ENCODE assay signal across 29 mouse cellular contexts in the genomic region with DNA sequence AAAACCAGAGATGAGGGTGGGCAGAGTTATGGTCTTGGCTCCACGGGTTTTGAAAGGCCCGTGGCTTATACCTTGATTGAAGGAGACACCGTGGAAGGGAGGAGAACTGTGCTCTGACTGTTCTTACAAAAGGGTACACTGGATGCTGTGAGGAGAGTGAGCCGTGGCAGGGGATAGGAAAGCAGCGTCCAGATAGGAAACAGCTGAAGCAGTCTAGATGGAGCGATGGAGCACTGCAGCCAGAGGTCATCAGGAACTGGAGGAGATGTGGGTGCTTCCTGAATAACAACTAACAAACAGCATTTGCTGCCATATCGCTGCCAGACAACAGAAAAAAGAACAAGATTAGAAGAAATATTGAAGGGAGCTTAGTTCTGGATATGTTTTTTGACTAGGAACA.
A peak's percentile ranks its signal among the peaks of the same experiment; 100 is the strongest.
DNase-seq lines count a peak whose midpoint lies in the region; ATAC-seq and TF ChIP-seq lines count a peak whose summit lies in the region.
"Had no signal": no experiment of that assay in that cellular context is flagged by ENCODE, and none has a peak within 500 bp of the region (broad histone marks: within the 10 kb centered on the region; RNA-seq: fewer than 3 reads in every experiment).

No protein-coding gene starts in this region.

- peak; percentile 13 for DNase-seq in kidney, adult 9 months
- peak; percentile 5 to 55 for DNase-seq in kidney, postnatal 25 days
- no peak for DNase-seq in gastrocnemius, adult 2 months
- DNase-seq: adrenal gland, adult 2 months; adrenal gland, postnatal 14 days; cerebellum, adult 11 months; cerebellum, adult 2 months; cerebellum, adult 9-11 months; cerebellum, postnatal 25 days; embryo, embryonic 11 days; gastrocnemius, postnatal 10 days; gastrocnemius, postnatal 36 days; heart, postnatal 10 days; heart, postnatal 36 days had no signal

- WGBS in kidney, embryonic 14.5 days = 77% methylated on average over 7 of the region's 7 CpGs
- WGBS in kidney, embryonic 16.5 days = 73% methylated on average over 7 of the region's 7 CpGs

- no peaks in the 10 kb centered on the region for H3K4me1 ChIP-seq in kidney, embryonic 14.5 days (ENCODE audit: control insufficient read depth, insufficient read depth, low read length)
- H3K4me1 ChIP-seq in kidney, embryonic 16.5 days (ENCODE audit: insufficient read depth, low read length) = peaks cover 4% of the 10 kb centered on the region; the same call in 1 of the 2 replicates
- H3K4me1 ChIP-seq: forebrain, embryonic 12.5 days; forebrain, embryonic 15.5 days; hindbrain, embryonic 13.5 days had no signal

- intact Hi-C loops in gastrocnemius, adult 2 months (cut with DNase I) = no loop called here

- H3K27me3 ChIP-seq in kidney, embryonic 14.5 days (ENCODE audit: control insufficient read depth, insufficient read depth, low read length) = no peaks in the 10 kb centered on the region
- H3K27me3 ChIP-seq in kidney, embryonic 16.5 days (ENCODE audit: insufficient read depth, low read length) = no peaks in the 10 kb centered on the region
- H3K27me3 ChIP-seq: embryonic facial prominence, embryonic 13.5 days; forebrain, embryonic 12.5 days; forebrain, embryonic 15.5 days; heart, embryonic 12.5 days; heart, embryonic 15.5 days; hindbrain, embryonic 13.5 days had no signal

- no peaks in the 10 kb centered on the region for H3K36me3 ChIP-seq in kidney, embryonic 14.5 days (ENCODE audit: control insufficient read depth, insufficient read depth, low read length)
- no peaks in the 10 kb centered on the region for H3K36me3 ChIP-seq in kidney, embryonic 16.5 days (ENCODE audit: insufficient read depth, low read length)
- H3K36me3 ChIP-seq: embryonic facial prominence, embryonic 10.5 days; embryonic facial prominence, embryonic 13.5 days; forebrain, embryonic 12.5 days; forebrain, embryonic 15.5 days; heart, embryonic 12.5 days; heart, embryonic 15.5 days; hindbrain, embryonic 10.5 days; hindbrain, embryonic 13.5 days had no signal

- no peak overlapping the region for H3K4me2 ChIP-seq in kidney, embryonic 14.5 days (replicated peaks; ENCODE audit: low read depth, low read length)
- H3K4me2 ChIP-seq in kidney, embryonic 16.5 days (replicated peaks; ENCODE audit: low read depth, low read length) = no peak overlapping the region
- H3K4me2 ChIP-seq: embryonic facial prominence, embryonic 13.5 days; forebrain, embryonic 12.5 days; forebrain, embryonic 15.5 days; heart, embryonic 12.5 days; heart, embryonic 15.5 days; hindbrain, embryonic 13.5 days had no signal

- no peak for ATAC-seq in kidney, embryonic 14.5 days (ENCODE audit: low FRiP score, low TSS enrichment)
- ATAC-seq in kidney, embryonic 16.5 days (ENCODE audit: low FRiP score, low TSS enrichment) = no peak
- peak; percentile 36; the same call in 1 of the 2 replicates for ATAC-seq in common myeloid progenitor, adult 5-6 weeks (replicated peaks; ENCODE audit: low read depth, poor library complexity, severe bottlenecking)
- ATAC-seq in megakaryocyte progenitor cell, adult 5-6 weeks (replicated peaks; ENCODE audit: poor library complexity) = peak; percentile 29; the same call in 1 of the 2 replicates
- ATAC-seq: CD4-positive, CD25-positive, alpha-beta regulatory T cell, adult 4 months; forebrain, embryonic 15.5 days; hindbrain, embryonic 16.5 days had no signal

- H3K27ac ChIP-seq in kidney, embryonic 14.5 days (ENCODE audit: low read depth, low read length) = no peak overlapping the region
- no peak overlapping the region for H3K27ac ChIP-seq in kidney, embryonic 16.5 days (ENCODE audit: low read length)
- H3K27ac ChIP-seq in gastrocnemius, adult 2 months = no peak overlapping the region
- H3K27ac ChIP-seq: embryonic facial prominence, embryonic 10.5 days; embryonic facial prominence, embryonic 13.5 days; forebrain, embryonic 12.5 days; forebrain, embryonic 15.5 days; heart, embryonic 15.5 days; hindbrain, embryonic 10.5 days; hindbrain, embryonic 13.5 days had no signal

- no peaks in the 10 kb centered on the region for H3K9me3 ChIP-seq in kidney, embryonic 14.5 days (ENCODE audit: control insufficient read depth, low read length)
- H3K9me3 ChIP-seq in kidney, embryonic 16.5 days (ENCODE audit: low read length) = no peaks in the 10 kb centered on the region
- H3K9me3 ChIP-seq: embryonic facial prominence, embryonic 10.5 days; embryonic facial prominence, embryonic 13.5 days; forebrain, embryonic 12.5 days; forebrain, embryonic 15.5 days; heart, embryonic 12.5 days; heart, embryonic 15.5 days; hindbrain, embryonic 10.5 days; hindbrain, embryonic 13.5 days had no signal

- H3K9ac ChIP-seq in kidney, embryonic 14.5 days (ENCODE audit: low read depth, low read length) = no peak overlapping the region
- H3K9ac ChIP-seq in kidney, embryonic 16.5 days (replicated peaks; ENCODE audit: low read length) = no peak overlapping the region
- H3K9ac ChIP-seq: embryonic facial prominence, embryonic 13.5 days; forebrain, embryonic 12.5 days; forebrain, embryonic 15.5 days; heart, embryonic 12.5 days; heart, embryonic 15.5 days; hindbrain, embryonic 13.5 days had no signal

- TF ChIP-seq CTCF in gastrocnemius, adult 2 months (IDR thresholded peaks at IDR 0.05) = no peak

- H3K4me3 ChIP-seq in kidney, embryonic 14.5 days (ENCODE audit: low read length) = no peak overlapping the region
- no peak overlapping the region for H3K4me3 ChIP-seq in kidney, embryonic 16.5 days (ENCODE audit: low read length)
- no peak overlapping the region for H3K4me3 ChIP-seq in gastrocnemius, adult 2 months
- H3K4me3 ChIP-seq: embryonic facial prominence, embryonic 10.5 days; embryonic facial prominence, embryonic 13.5 days; erythroblast, embryonic 14.5 days; forebrain, embryonic 12.5 days; forebrain, embryonic 15.5 days; heart, embryonic 12.5 days; heart, embryonic 15.5 days; hindbrain, embryonic 10.5 days; hindbrain, embryonic 13.5 days had no signal

Comparison
In these comparisons a context has a peak if more than half of its experiments do, and no peak if none do; other contexts are left out.
1. ATAC-seq: peak in common myeloid progenitor, adult 5-6 weeks (single experiment) and megakaryocyte progenitor cell, adult 5-6 weeks (single experiment); none in kidney, embryonic 14.5 days (single experiment) and kidney, embryonic 16.5 days (single experiment).